Mouse (Mus musculus) midbrain, embryonic 12.5 days (tissue): ENCODE measurements around the gene H2-T22. TPM values are rescaled to one million over a fixed set of nuclear protein-coding genes. Genes with fewer than 3 reads are reported as not detected.

Experiments used
- polyA plus RNA-seq: library from polyadenylated mRNA; unstranded; fragments of >200 nt; fragmentation: Nextera tagmentation; extraction: Ambion mirVana; gene quantifications from 2 replicates; pipeline ENCODE4 v1.2.1, GENCODE M21; 2016

The H2-T22 gene
- polyA plus RNA-seq, 1 experiment from 2014 or later = 6.8 TPM

Other genes with a start within 250 kb of the H2-T22 start
- 5.4 and 7.5 TPM in 2 replicates for gene Ier3, start 221.1 kb downstream of the H2-T22 start, polyA plus RNA-seq
- gene Flot1, start 219.5 kb downstream of the H2-T22 start, polyA plus RNA-seq = 49.0 and 53.5 TPM in 2 replicates
- 1,535 and 1,561 TPM in 2 replicates for gene Tubb5, start 204.4 kb downstream of the H2-T22 start, polyA plus RNA-seq
- 19.1 and 20.3 TPM in 2 replicates for gene Mdc1, start 201.2 kb downstream of the H2-T22 start, polyA plus RNA-seq
- gene Nrm, start 181.4 kb downstream of the H2-T22 start, polyA plus RNA-seq = 48.5 and 48.6 TPM in 2 replicates
- gene Ppp1r18, start 177.2 kb downstream of the H2-T22 start, polyA plus RNA-seq = 27.7 and 27.9 TPM in 2 replicates
- 47.8 and 48.2 TPM in 2 replicates for gene Dhx16, start 162.9 kb downstream of the H2-T22 start, polyA plus RNA-seq
- gene 2310061I04Rik, start 145.3 kb downstream of the H2-T22 start, polyA plus RNA-seq = 24.9 and 29.2 TPM in 2 replicates
- 279 and 282 TPM in 2 replicates for gene Atat1, start 132.7 kb downstream of the H2-T22 start, polyA plus RNA-seq
- 45.5 and 53.6 TPM in 2 replicates for gene Mrps18b, start 126.4 kb downstream of the H2-T22 start, polyA plus RNA-seq
- 68.6 and 70.4 TPM in 2 replicates for gene Ppp1r10, start 126.3 kb downstream of the H2-T22 start, polyA plus RNA-seq
- gene Abcf1, start 73.0 kb downstream of the H2-T22 start, polyA plus RNA-seq = 104 and 118 TPM in 2 replicates
- gene Gnl1, start 62.9 kb downstream of the H2-T22 start, polyA plus RNA-seq = 48.5 and 52.0 TPM in 2 replicates
- 49.2 and 53.4 TPM in 2 replicates for gene Prr3, start 62.5 kb downstream of the H2-T22 start, polyA plus RNA-seq
- 4.1 and 5.0 TPM in 2 replicates for gene H2-T24, start 22.2 kb downstream of the H2-T22 start, polyA plus RNA-seq
- 4.2 and 6.1 TPM in 2 replicates for gene H2-T23, start 9.9 kb downstream of the H2-T22 start, polyA plus RNA-seq
- not detected in 2 replicates for gene Gm6034, start 214 bp upstream of the H2-T22 start, polyA plus RNA-seq
- not detected in 2 replicates for gene Gm11127, start 15.6 kb upstream of the H2-T22 start, polyA plus RNA-seq
- not detected in 2 replicates for gene Gm19684, start 78.9 kb upstream of the H2-T22 start, polyA plus RNA-seq
- gene Gm7030, start 86.7 kb upstream of the H2-T22 start, polyA plus RNA-seq = not detected in 2 replicates
- not detected in 2 replicates for gene Gm8909, start 125.8 kb upstream of the H2-T22 start, polyA plus RNA-seq
- not detected in 2 replicates for gene H2-T3, start 147.5 kb upstream of the H2-T22 start, polyA plus RNA-seq
- gene Rpp21, start 215.3 kb upstream of the H2-T22 start, polyA plus RNA-seq = 83.5 and 88.2 TPM in 2 replicates
- gene Trim39, start 229.5 kb upstream of the H2-T22 start, polyA plus RNA-seq = 27.4 and 27.6 TPM in 2 replicates
- gene H2-M10.2, start 243.7 kb upstream of the H2-T22 start, polyA plus RNA-seq = 0.27 and 0.37 TPM in 2 replicates